Mouse (Mus musculus) monocyte, adult 2 months (primary cell): ENCODE measurements around the gene Smarca4.

Source experiments
- DNase-seq, 2 experiments: peaks; one replicate each; pipeline ENCODE4 v3.0.0; 2022; ENCODE audit warnings: low spot score in 2 of 2, low read depth in 1 of 2

Gene Smarca4

DNA sequence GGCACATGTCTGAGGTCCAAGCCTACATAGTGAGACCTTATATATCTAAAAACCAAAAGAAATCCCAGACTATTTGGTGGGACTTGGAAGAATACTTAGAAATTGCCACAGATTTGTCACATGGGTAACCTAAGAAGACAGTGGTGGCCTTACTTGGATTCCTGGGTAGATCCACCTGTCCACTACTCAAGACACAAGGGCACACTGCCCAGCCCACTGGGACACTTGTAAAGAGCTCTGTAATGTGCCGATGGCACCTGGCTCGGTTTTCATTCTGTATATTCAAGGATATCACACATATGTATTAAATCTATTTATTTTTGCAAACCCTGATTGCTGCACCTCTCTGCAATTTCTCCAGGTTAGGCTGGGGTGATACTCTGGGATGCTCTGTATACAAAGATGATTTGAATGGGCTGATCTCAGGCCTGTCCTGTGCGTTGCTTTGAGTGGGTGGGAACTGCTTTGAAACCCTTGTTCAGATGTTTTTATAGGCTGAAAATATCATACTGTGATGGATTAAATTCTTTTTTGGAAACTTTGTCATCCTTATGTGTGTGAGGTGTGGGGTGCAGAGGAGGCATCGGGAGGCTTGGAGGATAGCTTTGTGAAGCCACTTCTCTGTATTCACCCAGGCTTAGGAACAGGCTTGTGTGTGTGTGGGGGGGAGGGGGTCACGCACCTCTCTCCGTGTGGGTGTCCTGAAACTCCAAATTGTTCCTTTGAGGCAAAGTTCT is 133.6 kb downstream of the Smarca4 start:
- no peak for DNase-seq

DNA sequence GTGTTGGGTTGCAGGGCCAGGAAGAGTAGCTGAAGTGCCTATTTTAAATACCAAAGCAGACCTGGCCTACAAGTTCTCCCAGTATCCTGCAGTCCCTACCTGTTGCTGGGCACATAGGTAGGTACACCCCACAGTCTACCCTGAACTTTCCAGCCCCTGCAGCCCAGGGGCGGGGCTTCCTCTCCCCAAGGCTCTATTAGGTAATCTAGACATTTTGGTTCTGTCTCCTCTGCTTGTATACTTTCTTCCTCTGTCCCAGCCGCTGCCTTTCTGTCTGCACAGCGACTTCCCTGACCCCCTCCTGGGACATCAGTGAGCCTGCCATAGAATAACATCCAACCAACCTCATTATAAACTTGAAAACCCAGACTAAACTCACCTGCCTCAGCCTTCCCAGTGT is 134.4 kb downstream of the Smarca4 start:
- DNase-seq, result no peak

DNA sequence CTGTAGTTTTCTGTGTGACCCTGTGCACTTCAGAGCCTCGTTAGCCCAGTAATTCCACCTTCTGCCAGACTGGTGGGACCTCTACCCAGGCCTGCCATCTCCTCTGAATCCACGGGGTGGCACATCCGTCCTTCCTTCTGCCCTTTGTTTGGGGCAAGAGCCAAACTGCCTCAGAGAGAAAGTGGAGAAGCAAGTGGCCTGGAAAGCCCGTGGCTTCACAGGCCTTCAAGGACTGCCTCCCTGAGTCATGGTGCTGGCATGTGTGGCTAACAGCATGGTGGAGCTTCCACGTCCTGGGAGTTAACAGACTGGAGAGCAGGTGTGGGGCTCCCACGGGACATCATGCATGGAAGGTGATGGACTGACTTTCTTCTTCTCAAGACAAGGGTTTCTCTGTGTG is 135.4 kb downstream of the Smarca4 start:
- no peak for DNase-seq

DNA sequence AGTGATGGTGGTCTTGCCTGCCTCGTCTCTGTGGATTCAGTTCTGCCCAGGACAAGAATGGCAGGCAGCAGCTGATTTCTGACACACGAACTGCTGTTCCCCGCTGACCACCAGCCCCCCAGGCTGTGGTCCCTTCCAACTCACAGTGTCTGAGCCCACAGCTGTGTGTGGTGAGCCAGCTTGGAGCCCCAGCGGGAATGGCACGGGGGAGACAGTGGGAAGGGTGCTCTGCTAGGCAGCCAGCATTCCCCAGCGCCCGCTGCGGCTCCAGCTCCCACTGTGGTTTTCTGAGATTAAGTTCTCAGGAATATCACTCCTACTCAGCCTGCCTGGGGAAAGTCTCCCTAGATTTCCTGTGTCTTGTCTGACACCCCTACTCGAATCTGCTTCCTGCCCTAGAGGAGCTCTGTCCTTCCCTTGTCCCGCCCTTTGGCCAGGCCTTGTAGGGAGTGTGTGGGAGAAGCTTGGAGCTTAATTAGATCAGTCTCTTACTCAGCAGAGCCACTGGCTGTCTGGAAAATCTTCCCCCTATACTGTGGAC is 136.4 kb downstream of the Smarca4 start:
- DNase-seq, result no peak
